Mouse (Mus musculus) heart, embryonic 10.5 days (tissue): ENCODE results near the gene Dph6. TPM values are rescaled to one million over a fixed set of nuclear protein-coding genes. Genes with fewer than 3 reads are reported as not detected.

Experiments
- DNase-seq: peaks from one replicate; pipeline ENCODE4 v3.0.0-alpha.2; 2017; ENCODE audit warnings: low spot score
- H3K27ac ChIP-seq: fragments of 300-500 bp; sonication (generic); 2 replicates; pipeline ENCODE4 v1.5.1; 2016; ENCODE audit warnings: mild to moderate bottlenecking
- H3K27me3 ChIP-seq: fragments of 300-500 bp; sonication (generic); 2 replicates; pipeline ENCODE4 v1.6.1; 2016; ENCODE audit warnings: mild to moderate bottlenecking; ENCODE audit not compliant: poor library complexity, insufficient read depth, severe bottlenecking
- H3K36me3 ChIP-seq: fragments of 300-500 bp; sonication (generic); 2 replicates; pipeline ENCODE4 v1.6.1; 2016; ENCODE audit warnings: mild to moderate bottlenecking, moderate library complexity
- H3K4me1 ChIP-seq: fragments of 300-500 bp; sonication (generic); 2 replicates; pipeline ENCODE4 v1.6.1; 2016; ENCODE audit warnings: mild to moderate bottlenecking
- H3K4me3 ChIP-seq: fragments of 300-500 bp; sonication (generic); 2 replicates; pipeline ENCODE4 v1.5.1; 2016; ENCODE audit warnings: mild to moderate bottlenecking, moderate library complexity
- H3K9me3 ChIP-seq: fragments of 300-500 bp; sonication (generic); 2 replicates; pipeline ENCODE4 v1.6.1; 2016; ENCODE audit warnings: mild to moderate bottlenecking, moderate library complexity
- WGBS: fragments of 180-500 bp; shearing (Covaris S2); methylation state at CpG from one replicate; pipeline ENCODE4 v1.1.7; 2016; 5-methylcytosine and 5-hydroxymethylcytosine counted together
- polyA plus RNA-seq: library from polyadenylated mRNA; unstranded; fragments of >200 nt; fragmentation: Nextera tagmentation; extraction: Ambion mirVana; gene quantifications from 2 replicates; pipeline ENCODE4 v1.2.1, GENCODE M21; 2016

Dph6 gene
- polyA plus RNA-seq, 1 experiment from 2014 or later, result 22.4 TPM

GRCm38 (mm10) chr2:114520414-114520813 lies 134.3 kb downstream of the Dph6 start:
- no peak for DNase-seq
- Histone ChIP-seq H3K27ac (no peak overlapping the region), H3K4me1 (no peaks in the 10 kb centered on the region), H3K27me3 (no peaks in the 10 kb centered on the region), H3K4me3 (no peak overlapping the region), H3K36me3 (no peaks in the 10 kb centered on the region), H3K9me3 (no peaks in the 10 kb centered on the region)
- WGBS, result 93% methylated on average over 5 of the region's 5 CpGs

- WGBS, result 82% methylated on average over 3 of the region's 3 CpGs
- Histone ChIP-seq H3K9me3 (no peaks in the 10 kb centered on the region), H3K4me1 (no peaks in the 10 kb centered on the region), H3K4me3 (no peak overlapping the region), H3K36me3 (no peaks in the 10 kb centered on the region), H3K27ac (no peak overlapping the region), H3K27me3 (no peaks in the 10 kb centered on the region)
- DNase-seq, result no peak
Observed at GRCm38 (mm10) chr2:114519907-114520306, 134.9 kb downstream of the Dph6 start.

- H3K4me3 ChIP-seq, result no peak overlapping the region
- 61% methylated on average over 3 of the region's 3 CpGs for WGBS
- no peak overlapping the region for H3K27ac ChIP-seq
- H3K4me1 ChIP-seq, result no peaks in the 10 kb centered on the region
- no peaks in the 10 kb centered on the region for H3K27me3 ChIP-seq
- DNase-seq, result no peak
- H3K36me3 ChIP-seq, result no peaks in the 10 kb centered on the region
- no peaks in the 10 kb centered on the region for H3K9me3 ChIP-seq
Observed at GRCm38 (mm10) chr2:114492398-114492797, 162.4 kb downstream of the Dph6 start.

- WGBS, result 91% methylated on average over 3 of the region's 3 CpGs
- no peaks in the 10 kb centered on the region for H3K4me1 ChIP-seq
- H3K27ac ChIP-seq, result no peak overlapping the region
- H3K9me3 ChIP-seq, result no peaks in the 10 kb centered on the region
- H3K4me3 ChIP-seq, result no peak overlapping the region
- no peaks in the 10 kb centered on the region for H3K27me3 ChIP-seq
- DNase-seq, result no peak
- H3K36me3 ChIP-seq, result no peaks in the 10 kb centered on the region
Observed at GRCm38 (mm10) chr2:114491907-114492306, 162.9 kb downstream of the Dph6 start.

- DNase-seq, result no peak
- no peaks in the 10 kb centered on the region for H3K4me1 ChIP-seq
- no peaks in the 10 kb centered on the region for H3K27me3 ChIP-seq
- no peak overlapping the region for H3K4me3 ChIP-seq
- H3K9me3 ChIP-seq, result no peaks in the 10 kb centered on the region
- no peak overlapping the region for H3K27ac ChIP-seq
- no peaks in the 10 kb centered on the region for H3K36me3 ChIP-seq
Observed at GRCm38 (mm10) chr2:114486980-114487379, 167.8 kb downstream of the Dph6 start.
